Mouse (Mus musculus) ES-E14 (cell line): ENCODE data around the gene Padi2. TPM values are rescaled to one million over a fixed set of nuclear protein-coding genes. Genes with fewer than 3 reads are reported as not detected.

ENCODE experiments used
- DNase-seq: peaks from one replicate; pipeline ENCODE4 v3.0.0-alpha.2; 2013; ENCODE audit warnings: low read depth, low spot score
- H3K27ac ChIP-seq: 2 replicates; pipeline ENCODE4 v1.5.1; 2012; ENCODE audit warnings: low read depth, mild to moderate bottlenecking, low read length, moderate library complexity, mixed read lengths; ENCODE audit not compliant: poor library complexity, insufficient read depth, severe bottlenecking
- H3K36me3 ChIP-seq: 2 replicates; pipeline ENCODE4 v1.6.1; 2012; ENCODE audit warnings: mild to moderate bottlenecking, low read length, moderate library complexity, mixed read lengths; ENCODE audit not compliant: control insufficient read depth, poor library complexity, insufficient read depth, severe bottlenecking
- H3K4me1 ChIP-seq, 2 experiments: fragments of 150-350 bp in 1 of 2; sonication (generic) in 1 of 2; 2 replicates each; pipeline ENCODE4 v1.6.1; 2012; ENCODE audit warnings: low read length in 2 of 2, mild to moderate bottlenecking in 1 of 2, mixed read lengths in 1 of 2; ENCODE audit not compliant: control insufficient read depth in 2 of 2, insufficient read depth in 2 of 2, poor library complexity in 1 of 2
- H3K4me3 ChIP-seq, 2 experiments: fragments of 150-350 bp in 1 of 2; sonication (generic) in 1 of 2; 2 replicates each; pipeline ENCODE4 v1.5.1; 2012; ENCODE audit warnings: low read length in 2 of 2, low read depth in 1 of 2, mild to moderate bottlenecking in 1 of 2, mixed read lengths in 1 of 2; ENCODE audit not compliant: insufficient read depth in 1 of 2, poor library complexity in 1 of 2, severe bottlenecking in 1 of 2
- H3K9ac ChIP-seq: 2 replicates; pipeline ENCODE4 v1.6.1; 2012; ENCODE audit warnings: low read depth, mild to moderate bottlenecking, low read length, mixed read lengths; ENCODE audit not compliant: poor library complexity, insufficient read depth, severe bottlenecking
- H3K9me3 ChIP-seq: fragments of 150-350 bp; sonication (generic); 2 replicates; pipeline ENCODE4 v1.6.1; 2012; ENCODE audit warnings: low read depth, mild to moderate bottlenecking, low read length; ENCODE audit not compliant: control insufficient read depth, insufficient read depth
- CHD2 ChIP-seq: IDR thresholded peaks from 2 replicates; pipeline ENCODE4 v1.6.1; 2014; ENCODE audit warnings: mild to moderate bottlenecking, low read depth, low read length, inconsistent platforms
- HCFC1 ChIP-seq: IDR thresholded peaks from 2 replicates; pipeline ENCODE4 v1.6.1; 2012; ENCODE audit warnings: low read length, inconsistent platforms, borderline replicate concordance; ENCODE audit not compliant: insufficient read depth
- MAFK ChIP-seq: IDR thresholded peaks from 2 replicates; pipeline ENCODE4 v1.6.1; 2014; ENCODE audit warnings: mild to moderate bottlenecking, low read depth, low read length, inconsistent platforms; ENCODE audit not compliant: insufficient read depth
- ZC3H11A ChIP-seq: IDR thresholded peaks from 2 replicates; pipeline ENCODE4 v1.6.1; 2012; ENCODE audit warnings: low read depth, mild to moderate bottlenecking, inconsistent platforms, low read length, borderline replicate concordance
- ZNF384 ChIP-seq: IDR thresholded peaks from 2 replicates; pipeline ENCODE4 v1.6.1; 2012; ENCODE audit warnings: low read depth, low read length, inconsistent platforms
- in situ Hi-C, 2 experiments: fragments of 600-800 bp; cut with MboI; formaldehyde crosslinking; loops; one replicate each; pipeline ENCODE4 v1.15.1; 2025; ENCODE audit warnings: low sequenced_read_pairs in 2 of 2, inconsistent platforms in 1 of 2; ENCODE audit not compliant: unreplicated experiment in 2 of 2
- total RNA-seq: library from RNA; depleted of rRNA; stranded (reverse); fragments of 300-350 nt; gene quantifications from 2 replicates; pipeline ENCODE4 v1.2.3, GENCODE M21; 2012

Gene Padi2
- total RNA-seq, 1 experiment: 0.94 TPM

GRCm38 (mm10) chr4:140906827-140907280 is 710 bp downstream of the Padi2 start:
- TF ChIP-seq HCFC1: no peak
- no peak for TF ChIP-seq MAFK
- TF ChIP-seq ZNF384: no peak
- no peak for TF ChIP-seq ZC3H11A
- TF ChIP-seq CHD2: no peak
- no peak overlapping the region; a peak in 1 of 4 replicates for H3K4me3 ChIP-seq
- in situ Hi-C loops: no loop called here
- H3K36me3 ChIP-seq: no peaks in the 10 kb centered on the region
- DNase-seq: no peak
- H3K9me3 ChIP-seq: no peaks in the 10 kb centered on the region
- H3K27ac ChIP-seq: no peak overlapping the region
- H3K4me1 ChIP-seq: peaks cover 0 to 7% of the 10 kb centered on the region in 2 experiments; a peak in 2 of 4 replicates
- no peak overlapping the region for H3K9ac ChIP-seq

GRCm38 (mm10) chr4:140907306-140908024 is 1.3 kb downstream of the Padi2 start:
- peaks cover 0 to 7% of the 10 kb centered on the region in 2 experiments; a peak in 2 of 4 replicates for H3K4me1 ChIP-seq
- no peak for DNase-seq
- H3K9me3 ChIP-seq: no peaks in the 10 kb centered on the region
- no peaks in the 10 kb centered on the region for H3K36me3 ChIP-seq
- H3K4me3 ChIP-seq: no peak overlapping the region
- in situ Hi-C loops: no loop called here
- no peak overlapping the region for H3K9ac ChIP-seq
- no peak overlapping the region for H3K27ac ChIP-seq
- no peak for TF ChIP-seq CHD2
- no peak for TF ChIP-seq HCFC1
- TF ChIP-seq ZNF384: no peak
- no peak for TF ChIP-seq ZC3H11A
- no peak for TF ChIP-seq MAFK

- Histone ChIP-seq H3K9me3 (no peaks in the 10 kb centered on the region), H3K9ac (no peak overlapping the region), H3K27ac (no peak overlapping the region), H3K4me3 (no peak overlapping the region), H3K36me3 (no peaks in the 10 kb centered on the region), H3K4me1 (peaks cover 0 to 7% of the 10 kb centered on the region in 2 experiments; a peak in 2 of 4 replicates)
- no peak for DNase-seq
- TF ChIP-seq ZNF384: no peak
- TF ChIP-seq MAFK: no peak
- TF ChIP-seq HCFC1: no peak
- no peak for TF ChIP-seq CHD2
- TF ChIP-seq ZC3H11A: no peak
- in situ Hi-C loops: no loop called here
Observed at GRCm38 (mm10) chr4:140908627-140909026, 2.5 kb downstream of the Padi2 start.

GRCm38 (mm10) chr4:140909536-140909935 is 3.4 kb downstream of the Padi2 start:
- no peaks in the 10 kb centered on the region for H3K36me3 ChIP-seq
- in situ Hi-C loops: no loop called here
- H3K9me3 ChIP-seq: no peaks in the 10 kb centered on the region
- TF ChIP-seq ZC3H11A (no peak), MAFK (no peak), CHD2 (no peak), HCFC1 (no peak), ZNF384 (no peak)
- peaks cover 0 to 7% of the 10 kb centered on the region in 2 experiments; a peak in 2 of 4 replicates for H3K4me1 ChIP-seq
- no peak for DNase-seq
- H3K9ac ChIP-seq: no peak overlapping the region
- no peak overlapping the region for H3K4me3 ChIP-seq
- H3K27ac ChIP-seq: no peak overlapping the region
